Mouse (Mus musculus) gastrocnemius, adult 2 months (tissue): ENCODE results near the gene Kdelr3. TPM values are rescaled to one million over a fixed set of nuclear protein-coding genes. Genes with fewer than 3 reads are reported as not detected.

ENCODE experiments used
- DNase-seq: peaks from one replicate; pipeline ENCODE4 v3.0.0; 2022
- H3K27ac ChIP-seq: fragments of 200-600 bp; 2 replicates; pipeline ENCODE4 v1.8.1; 2022; ENCODE audit warnings: mild to moderate bottlenecking
- H3K4me3 ChIP-seq: fragments of 200-600 bp; 2 replicates; pipeline ENCODE4 v1.8.1; 2022; ENCODE audit warnings: mild to moderate bottlenecking, moderate library complexity
- CTCF ChIP-seq: fragments of 200-600 bp; IDR thresholded peaks from 2 replicates; pipeline ENCODE4 v1.8.1; 2022; ENCODE audit warnings: antibody characterized with exemption, mild to moderate bottlenecking, moderate library complexity
- intact Hi-C: fragments of 180-260 bp; cut with DNase I; formaldehyde crosslinking; loops from one replicate; pipeline ENCODE4 v1.15.1; 2025
- total RNA-seq, 2 experiments: library from RNA; stranded (reverse); gene quantifications; 2 replicates each; pipeline ENCODE4 v1.2.3; 2021

Kdelr3 gene
- total RNA-seq, 2 experiments from 2014 or later = 1.9 to 3.7 TPM

DNA sequence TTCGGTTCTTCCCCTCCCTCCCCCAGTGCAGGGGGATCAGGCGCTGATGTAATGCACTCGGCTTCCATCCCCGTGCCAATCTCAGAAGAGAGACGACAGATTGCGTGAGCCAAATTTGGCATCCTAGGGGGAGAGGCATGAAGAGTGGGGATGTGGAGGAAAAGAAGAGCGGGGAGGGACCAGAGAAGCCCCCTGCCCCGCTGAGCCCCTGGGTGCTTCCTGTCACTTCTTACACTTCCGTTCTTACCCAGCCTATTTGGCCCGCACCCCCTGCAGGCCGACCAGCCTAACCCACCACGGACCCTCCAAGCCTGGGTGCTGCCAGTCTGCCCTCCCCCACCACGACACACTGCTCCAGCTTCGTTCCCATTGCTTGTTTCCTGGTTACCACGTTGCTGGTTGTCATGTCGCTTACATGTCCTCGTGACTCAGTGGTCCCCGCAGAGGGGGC lies 13.3 kb upstream of the Kdelr3 start:
- H3K4me3 ChIP-seq = no peak overlapping the region
- TF ChIP-seq CTCF = no peak
- intact Hi-C loops = no loop called here
- no peak for DNase-seq
- no peak overlapping the region for H3K27ac ChIP-seq

DNA sequence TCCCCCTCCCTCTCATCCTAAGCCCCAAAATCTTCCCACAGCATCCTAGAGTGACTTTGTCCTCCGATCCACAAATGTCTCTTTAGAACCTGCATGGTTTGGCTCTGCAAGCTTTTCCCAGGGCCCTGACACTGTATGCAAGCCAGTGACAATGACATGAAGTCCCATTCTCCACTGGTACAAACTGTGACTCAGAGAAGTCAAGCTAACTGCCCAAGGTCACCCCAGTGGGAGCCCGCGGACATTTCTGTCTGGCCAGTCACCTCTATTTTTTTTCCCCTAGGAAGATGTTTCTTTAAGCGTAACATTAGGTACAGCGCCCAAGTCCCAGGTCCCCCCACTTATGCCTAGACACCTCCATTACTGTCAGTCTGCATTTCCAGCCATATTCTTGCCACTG lies 12.8 kb upstream of the Kdelr3 start:
- TF ChIP-seq CTCF = no peak
- Histone ChIP-seq H3K4me3 (no peak overlapping the region), H3K27ac (no peak overlapping the region)
- DNase-seq = no peak
- intact Hi-C loops = no loop called here

DNA sequence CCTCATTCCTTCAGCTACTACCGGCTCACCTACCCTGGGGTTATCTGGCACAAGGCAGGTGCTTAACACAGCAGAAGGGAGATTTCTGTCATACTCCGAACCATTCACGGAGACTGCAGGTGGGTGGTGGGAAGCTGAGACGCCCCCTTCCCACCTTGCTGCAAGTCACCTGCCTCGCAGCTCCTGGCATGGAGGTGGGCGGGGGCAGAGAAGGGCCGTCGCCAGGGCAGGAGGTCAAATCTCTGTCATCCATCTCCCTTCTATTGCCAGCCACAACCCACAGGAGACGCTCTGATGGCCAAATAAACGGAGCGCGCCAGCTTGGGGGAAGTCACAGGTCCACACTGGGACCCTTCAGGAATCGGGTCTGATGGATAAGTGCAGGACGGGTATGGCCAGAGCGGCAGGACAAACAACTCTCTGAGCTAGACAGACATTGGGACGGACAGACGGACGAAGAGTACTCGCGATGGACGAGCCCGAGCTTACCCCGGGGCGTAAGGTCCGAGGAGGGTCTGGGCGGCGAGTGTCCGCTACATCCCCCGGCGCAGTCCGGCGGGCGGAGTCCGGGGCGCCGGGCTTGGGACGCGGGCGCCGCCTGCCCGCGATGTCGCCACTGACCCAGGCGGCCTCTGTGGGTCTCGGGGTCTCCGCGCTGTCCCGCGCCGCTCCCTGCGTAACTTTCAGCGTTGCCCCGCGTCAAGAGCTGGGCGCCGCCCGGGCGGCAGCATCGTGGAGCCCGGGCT lies 11.3 kb upstream of the Kdelr3 start, which contains the start of gene Kcnj4:
Kcnj4 (minus strand) TSS at position 535 of the 746 bp plus-strand sequence.
- TF ChIP-seq CTCF = no peak
- DNase-seq = no peak
- Histone ChIP-seq H3K27ac (0 out of 2 replicates have a peak within 1 kb of the TSS, but pooled peaks have one; percentile 16), H3K4me3 (peak within 1 kb of the TSS; percentile 84)
- intact Hi-C loops = no loop called here

DNA sequence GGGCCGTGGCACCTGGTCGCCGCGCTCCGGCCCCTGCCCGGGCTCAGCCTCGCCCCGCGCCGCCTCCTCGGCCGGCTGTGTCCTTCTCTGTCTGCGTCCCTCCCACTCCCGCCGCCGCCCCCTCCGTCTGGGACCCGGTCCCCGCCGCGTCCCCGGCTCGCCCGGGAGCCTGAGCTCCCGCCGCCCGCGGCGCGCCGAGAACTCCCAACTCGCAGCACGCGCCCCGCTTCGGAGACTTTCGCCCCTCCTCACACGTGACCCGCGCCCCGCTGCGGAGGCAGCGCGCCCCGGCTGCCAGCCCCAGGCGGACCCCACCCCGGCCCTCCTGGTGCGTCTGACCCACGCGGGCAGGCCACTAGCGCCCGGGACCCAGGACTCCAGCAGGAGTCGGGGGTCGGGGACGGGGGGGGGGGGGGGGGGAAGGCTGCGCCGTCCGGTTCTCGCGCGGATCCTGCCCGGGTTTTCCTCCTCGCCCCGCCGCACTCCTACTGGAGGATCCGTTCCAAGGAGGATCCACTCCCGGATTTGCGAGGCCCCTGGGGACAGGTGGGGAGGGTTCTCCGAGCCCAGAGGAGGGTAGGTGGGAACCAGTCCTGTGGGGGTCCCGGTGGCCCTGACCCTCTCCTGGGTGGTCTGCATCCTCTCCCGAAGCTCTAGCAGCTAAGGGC lies 10.5 kb upstream of the Kdelr3 start:
- intact Hi-C loops = no loop called here
- TF ChIP-seq CTCF = no peak
- 0 out of 2 replicates have a peak overlapping the region, but pooled peaks have one; percentile 16 for H3K27ac ChIP-seq
- H3K4me3 ChIP-seq = peak overlapping the region; percentile 84
- peak; percentile 76 for DNase-seq

DNA sequence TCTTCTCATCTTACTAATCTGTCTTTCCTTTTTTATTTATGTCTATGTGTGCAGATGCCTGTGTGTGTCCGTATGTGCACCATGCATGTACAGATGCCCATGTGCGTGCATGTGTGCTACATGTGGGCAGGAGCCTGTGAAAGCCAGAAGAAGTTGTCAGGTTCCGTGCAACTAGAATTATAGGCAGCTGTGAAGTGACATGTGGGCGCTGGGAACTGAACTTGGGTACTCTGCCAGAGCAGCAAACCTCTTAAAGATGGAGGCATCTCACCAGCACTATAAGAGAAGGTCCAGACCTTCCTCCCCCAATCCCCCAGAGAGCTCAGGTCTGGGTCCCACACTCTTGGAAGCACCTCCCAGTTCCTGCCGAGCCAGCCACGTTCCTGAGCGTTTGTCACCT lies 9.8 kb upstream of the Kdelr3 start:
- H3K27ac ChIP-seq = no peak overlapping the region
- DNase-seq = no peak
- no peak for TF ChIP-seq CTCF
- H3K4me3 ChIP-seq = no peak overlapping the region
- intact Hi-C loops = no loop called here

DNA sequence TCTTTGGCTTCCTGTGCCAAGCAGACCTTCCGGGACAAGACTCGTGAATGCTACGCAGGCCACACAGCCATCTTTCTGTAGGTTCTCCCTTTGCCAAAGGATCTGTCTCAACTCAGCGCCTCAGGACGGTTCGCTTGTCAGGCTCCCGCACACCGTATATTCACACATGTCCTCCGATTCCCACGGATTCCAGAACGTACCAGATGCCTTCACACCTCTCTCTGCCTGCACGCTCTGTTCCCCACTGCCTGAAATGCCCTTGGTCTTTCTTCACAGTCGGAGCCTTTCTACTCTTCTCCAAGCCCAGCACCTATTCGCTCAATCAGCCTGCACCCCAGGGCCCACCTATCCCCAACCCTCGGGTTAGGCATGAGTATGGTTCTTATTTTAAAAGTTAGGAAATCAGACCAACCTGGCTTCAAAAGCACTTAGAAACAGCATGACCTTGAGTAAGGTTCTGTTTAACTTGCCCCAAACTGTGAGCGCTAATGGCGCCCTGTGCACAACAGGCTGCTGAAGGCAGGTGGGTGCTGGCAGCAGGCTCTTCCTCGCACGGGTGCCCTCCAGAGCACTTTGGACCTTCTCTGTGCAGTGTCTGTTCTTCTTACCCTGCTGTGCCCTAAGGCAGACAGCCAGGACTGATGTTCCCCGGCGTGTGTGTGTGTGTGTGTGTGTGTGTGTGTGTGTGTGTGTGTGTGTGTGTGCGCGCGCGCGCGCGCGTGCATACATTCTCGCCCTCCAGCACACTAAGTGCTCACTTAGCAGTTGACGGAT lies 9.0 kb upstream of the Kdelr3 start:
- no peak for TF ChIP-seq CTCF
- no peak for DNase-seq
- intact Hi-C loops = no loop called here
- H3K27ac ChIP-seq = no peak overlapping the region
- H3K4me3 ChIP-seq = no peak overlapping the region

DNA sequence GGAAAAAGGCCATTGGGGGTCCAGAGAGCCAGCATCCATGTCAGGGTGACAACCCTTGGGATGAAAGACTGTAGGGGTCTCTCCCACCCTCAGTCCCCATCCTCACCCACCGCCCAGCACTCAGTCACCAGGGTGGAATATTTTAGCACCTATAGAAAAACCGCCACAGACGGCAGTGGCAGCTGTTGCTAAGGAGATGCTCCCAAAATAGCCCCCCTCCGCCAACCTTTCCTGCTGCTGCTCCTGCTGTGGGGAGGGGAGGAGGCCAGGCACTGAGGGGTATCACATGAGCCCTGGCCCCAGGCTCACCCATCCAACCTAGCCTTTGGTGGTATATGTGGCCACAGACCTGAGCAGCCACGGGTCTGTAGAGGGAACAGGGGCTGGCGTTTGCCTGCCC lies 6.2 kb upstream of the Kdelr3 start:
- no peak for DNase-seq
- H3K27ac ChIP-seq = no peak overlapping the region
- no peak for TF ChIP-seq CTCF
- no peak overlapping the region for H3K4me3 ChIP-seq
- intact Hi-C loops = no loop called here

DNA sequence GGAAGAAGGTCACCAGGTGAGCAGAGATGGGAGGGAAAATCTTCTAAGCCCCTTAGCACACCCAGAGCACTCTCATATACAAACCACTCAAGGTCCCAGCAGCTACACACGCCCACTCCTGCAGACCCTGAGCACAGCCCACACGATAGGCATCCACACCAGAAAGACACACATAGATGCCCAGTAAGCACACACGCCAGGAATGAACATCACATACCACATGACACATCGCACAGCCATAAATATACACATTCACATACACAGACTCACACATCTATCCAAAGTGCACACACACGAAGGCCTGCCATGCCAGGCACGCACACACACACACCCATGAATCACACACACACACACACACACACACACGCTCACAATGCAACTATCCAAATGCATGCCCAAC lies 5.8 kb upstream of the Kdelr3 start:
- Histone ChIP-seq H3K4me3 (no peak overlapping the region), H3K27ac (no peak overlapping the region)
- intact Hi-C loops = no loop called here
- no peak for DNase-seq
- no peak for TF ChIP-seq CTCF

DNA sequence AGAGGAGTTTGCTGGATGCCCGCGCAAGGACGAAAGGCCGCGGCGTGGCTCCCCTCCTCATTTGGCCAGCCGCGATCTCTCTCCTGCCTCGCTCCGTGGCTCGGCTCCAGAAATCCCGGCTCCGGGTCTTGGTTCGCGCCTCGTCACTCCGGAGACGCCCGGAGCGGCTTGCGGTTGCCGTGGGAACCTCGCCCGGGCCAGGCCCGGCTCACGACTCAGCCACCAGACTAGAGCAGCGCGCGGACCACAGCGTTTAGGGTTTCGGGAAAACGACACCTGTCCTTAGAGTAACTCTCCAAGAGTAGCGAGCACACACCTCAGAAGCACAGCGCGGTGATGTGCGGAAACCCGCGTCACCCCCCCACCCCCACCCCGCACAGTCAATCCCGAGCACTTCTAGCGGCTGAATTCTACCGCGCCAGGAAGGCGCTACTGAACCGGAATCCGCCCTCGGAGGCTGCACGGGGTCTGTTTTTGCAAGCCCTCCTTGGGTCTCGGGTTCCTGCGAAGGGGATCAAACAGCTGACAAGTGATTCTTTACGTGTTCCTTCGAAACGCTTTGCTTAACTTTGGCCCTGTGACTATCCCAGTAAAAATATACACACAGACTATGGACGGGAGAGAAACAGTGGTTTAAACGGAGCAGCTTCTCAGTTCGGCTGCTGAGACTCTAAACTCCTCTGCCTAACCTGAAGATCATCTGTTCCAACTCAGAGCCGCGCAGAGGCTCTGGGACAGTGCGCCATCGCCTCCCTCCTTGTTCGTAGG lies 4.5 kb upstream of the Kdelr3 start:
- intact Hi-C loops = no loop called here
- no peak for TF ChIP-seq CTCF

DNA sequence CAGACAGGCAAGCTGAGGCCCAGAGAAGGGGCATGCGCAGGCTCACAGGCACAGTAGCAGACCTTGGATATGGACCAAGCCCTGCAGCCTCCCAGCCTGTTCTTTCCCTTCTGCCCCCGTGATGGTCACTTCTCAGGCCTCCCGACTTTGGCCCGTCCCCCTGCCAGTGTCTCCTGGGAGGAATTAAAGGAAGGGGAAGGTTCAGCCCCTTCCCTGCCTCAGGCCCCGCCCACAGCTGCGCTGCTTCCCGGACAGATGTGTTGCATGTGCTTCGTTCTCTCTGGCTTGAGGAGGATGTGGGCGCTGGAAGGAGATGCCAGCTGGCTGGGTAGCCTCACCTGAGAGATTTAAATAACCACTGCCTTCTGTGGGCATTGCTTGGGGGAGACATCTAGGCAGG lies 2.3 kb upstream of the Kdelr3 start:
- intact Hi-C loops = no loop called here
- H3K27ac ChIP-seq = no peak overlapping the region
- peak; percentile 60 for DNase-seq
- no peak overlapping the region for H3K4me3 ChIP-seq
- no peak for TF ChIP-seq CTCF

More for the DNA sequence above, 4.5 kb upstream of the Kdelr3 start:
- Histone ChIP-seq H3K4me3 (peak overlapping the region; percentile 70), H3K27ac (peak overlapping the region; percentile 24; the same call in 1 of the 2 replicates)
- DNase-seq = peak; percentile 91

DNA sequence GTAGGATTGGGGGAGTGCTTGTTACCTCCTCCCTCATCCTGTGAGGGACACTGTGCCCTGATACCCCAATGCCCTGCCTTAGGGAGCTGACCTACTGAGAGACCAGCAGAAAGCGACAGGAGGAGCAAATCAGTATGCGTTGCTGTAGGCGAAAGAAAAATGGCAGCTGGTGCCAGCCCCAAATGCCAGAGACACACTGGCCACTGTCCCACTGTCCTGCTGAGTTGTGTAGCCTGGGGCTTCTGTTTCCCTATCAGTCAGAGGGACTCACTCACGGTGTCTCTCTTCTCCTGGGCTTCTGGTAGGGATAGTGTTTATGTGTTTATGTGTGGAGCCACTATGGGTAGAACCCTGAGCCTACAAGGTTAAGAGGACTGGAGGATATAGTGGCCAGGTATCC lies 1.5 kb downstream of the Kdelr3 start:
- Histone ChIP-seq H3K27ac (peak overlapping the region; percentile 87), H3K4me3 (peak overlapping the region; percentile 88)
- DNase-seq = no peak
- no peak for TF ChIP-seq CTCF
- intact Hi-C loops = no loop called here

DNA sequence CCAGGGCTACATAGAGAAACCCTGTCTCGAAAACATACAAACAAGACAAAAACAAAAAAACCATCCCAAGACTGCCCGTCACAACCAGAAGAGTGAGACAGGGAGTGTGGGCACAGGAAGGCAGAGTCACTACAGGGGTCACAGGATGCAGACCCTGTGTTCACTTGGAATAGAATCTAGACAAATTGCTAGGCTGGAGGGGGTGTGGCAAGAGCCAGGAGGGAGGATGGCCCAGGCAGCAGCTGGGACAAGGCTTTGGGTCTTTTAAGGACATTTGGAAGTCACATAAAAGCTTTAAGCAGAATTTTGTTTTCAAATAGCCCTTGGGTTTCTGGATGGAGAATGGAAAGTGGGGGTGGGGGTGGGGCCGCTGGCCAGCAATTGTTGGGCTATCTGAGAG lies 2.4 kb downstream of the Kdelr3 start:
- TF ChIP-seq CTCF = no peak
- DNase-seq = no peak
- Histone ChIP-seq H3K27ac (0 out of 2 replicates have a peak overlapping the region, but pooled peaks have one; percentile 8), H3K4me3 (peak overlapping the region; percentile 88)
- intact Hi-C loops = no loop called here
